Mouse (Mus musculus): Measurements from ENCODE around the gene Helz.
"Not testable (repeated sequence)": the region's sequence is repeated elsewhere in the genome, so short reads cannot be mapped to it uniquely, and the experiment has no call there.

Helz gene

DNA sequence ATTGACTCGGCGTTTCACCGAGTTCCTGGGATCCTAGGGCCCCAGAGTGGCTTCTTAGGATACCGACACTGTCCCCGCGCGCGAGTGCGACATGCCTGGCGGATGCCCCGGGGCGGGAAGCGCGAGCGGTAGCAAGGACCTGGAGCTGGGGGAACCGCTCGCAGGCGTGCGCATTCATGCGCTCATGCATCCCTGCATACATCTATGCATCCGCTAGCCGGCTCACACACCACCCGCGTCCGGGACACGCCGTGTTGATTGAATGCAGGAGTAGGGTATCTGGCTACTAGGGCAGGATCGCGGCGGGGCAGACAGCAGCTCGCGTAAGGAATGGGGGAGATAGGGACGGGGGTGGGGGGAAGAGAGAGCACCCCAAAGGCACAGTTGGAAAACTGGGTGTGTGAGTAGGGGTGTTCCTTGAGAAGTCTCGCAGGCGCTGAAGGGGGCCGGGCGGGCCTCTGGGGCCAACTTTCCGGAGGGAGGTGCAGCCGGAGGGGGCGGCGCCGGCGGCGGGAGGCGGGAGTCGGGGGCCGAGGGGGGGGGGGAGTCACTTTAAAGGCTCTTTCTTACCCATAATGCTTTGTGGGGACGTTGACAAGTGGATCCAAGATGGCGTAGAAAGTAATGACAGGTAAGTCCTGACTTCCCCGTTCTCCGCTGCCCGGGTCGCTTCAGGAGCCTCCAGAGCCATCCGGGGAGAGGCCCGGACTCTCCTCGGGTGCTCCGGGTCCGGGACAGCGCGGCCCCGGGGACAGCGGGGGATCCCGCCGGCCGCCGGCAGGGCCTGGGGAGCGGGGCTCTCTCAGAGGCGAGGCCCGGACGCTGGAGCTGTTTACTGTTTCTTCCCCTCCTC is at the start of gene Helz:
Helz (plus strand) TSS at position 580 of the 853 bp plus-strand sequence.
- DNase-seq (ENCODE audit: low read depth), result peak; percentile 70

GRCm38 (mm10) chr11:107502801-107503200 is 44.9 kb upstream of the Helz start:
- DNase-seq (ENCODE audit: low read depth), result no peak

GRCm38 (mm10) chr11:107504364-107504763 is 43.4 kb upstream of the Helz start:
- DNase-seq (ENCODE audit: low read depth), result not testable (repeated sequence)

DNA sequence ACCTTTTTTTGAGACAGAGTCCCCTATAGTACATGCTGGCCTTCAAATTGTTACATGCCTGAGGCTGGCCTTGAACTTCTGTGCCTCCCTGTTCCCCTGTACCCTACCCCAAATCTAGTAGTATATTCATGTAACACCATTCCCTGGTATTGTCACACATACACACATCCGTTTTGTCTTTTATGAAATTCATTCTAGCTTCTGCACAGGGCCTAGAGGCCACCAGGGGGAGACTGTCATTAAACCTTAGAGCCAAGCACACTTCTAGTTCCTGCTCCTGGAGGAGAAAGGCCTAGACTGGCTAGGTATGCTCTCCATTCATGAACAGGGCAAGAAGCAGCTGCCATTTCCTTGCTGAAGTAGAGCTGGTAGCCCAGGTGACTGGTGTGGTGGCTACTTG is 41.5 kb upstream of the Helz start:
- peak; percentile 34 for DNase-seq (ENCODE audit: low read depth)

- no peak for DNase-seq (ENCODE audit: low read depth)
These were observed 37.9 kb upstream of the Helz start for GRCm38 (mm10) chr11:107509631-107510338.

- no peak for DNase-seq (ENCODE audit: low read depth)
These were observed 37.1 kb upstream of the Helz start for GRCm38 (mm10) chr11:107510362-107511269.

- DNase-seq (ENCODE audit: low read depth), result peak; percentile 66
These were observed 35.8 kb upstream of the Helz start for GRCm38 (mm10) chr11:107511954-107512353.

DNA sequence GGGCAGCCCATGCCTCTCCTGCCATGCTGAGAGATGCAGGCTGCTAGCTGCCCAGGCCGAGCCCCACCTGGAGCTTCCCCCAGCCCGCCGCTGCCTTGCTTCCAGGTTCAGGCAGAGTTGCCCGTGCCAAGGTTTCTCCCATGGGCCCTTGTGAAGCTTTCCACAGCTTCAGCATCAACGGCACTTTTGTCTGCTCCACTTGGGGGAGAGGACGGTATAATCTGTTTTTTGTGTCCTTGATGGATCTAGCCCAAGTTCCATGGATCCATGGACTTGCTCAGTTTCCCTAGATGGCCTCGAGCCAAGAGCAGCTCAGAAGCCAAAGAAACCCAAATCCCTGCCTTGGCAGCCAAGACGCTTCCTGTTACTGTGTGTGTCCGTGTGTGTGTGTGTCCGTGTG is 34.7 kb upstream of the Helz start:
- DNase-seq (ENCODE audit: low read depth), result no peak

DNA sequence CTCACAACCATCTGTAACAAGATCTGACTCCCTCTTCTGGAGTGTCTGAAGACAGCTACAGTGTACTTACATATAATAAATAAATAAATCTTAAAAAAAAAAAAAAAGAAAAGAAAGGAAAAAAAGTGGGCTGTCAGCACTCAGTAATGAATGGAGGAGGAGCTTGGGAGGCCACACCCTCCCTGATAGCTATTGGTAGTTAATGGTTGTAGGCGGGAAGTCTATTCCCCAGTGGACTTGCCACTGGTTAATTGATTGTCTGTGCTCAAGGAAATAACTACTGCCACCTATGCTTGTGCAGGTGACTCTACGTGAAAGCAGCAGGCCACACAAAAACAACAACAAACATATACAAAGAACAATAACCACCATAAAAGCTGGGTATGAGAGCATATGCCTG is 31.3 kb upstream of the Helz start:
- DNase-seq (ENCODE audit: low read depth), result no peak

DNA sequence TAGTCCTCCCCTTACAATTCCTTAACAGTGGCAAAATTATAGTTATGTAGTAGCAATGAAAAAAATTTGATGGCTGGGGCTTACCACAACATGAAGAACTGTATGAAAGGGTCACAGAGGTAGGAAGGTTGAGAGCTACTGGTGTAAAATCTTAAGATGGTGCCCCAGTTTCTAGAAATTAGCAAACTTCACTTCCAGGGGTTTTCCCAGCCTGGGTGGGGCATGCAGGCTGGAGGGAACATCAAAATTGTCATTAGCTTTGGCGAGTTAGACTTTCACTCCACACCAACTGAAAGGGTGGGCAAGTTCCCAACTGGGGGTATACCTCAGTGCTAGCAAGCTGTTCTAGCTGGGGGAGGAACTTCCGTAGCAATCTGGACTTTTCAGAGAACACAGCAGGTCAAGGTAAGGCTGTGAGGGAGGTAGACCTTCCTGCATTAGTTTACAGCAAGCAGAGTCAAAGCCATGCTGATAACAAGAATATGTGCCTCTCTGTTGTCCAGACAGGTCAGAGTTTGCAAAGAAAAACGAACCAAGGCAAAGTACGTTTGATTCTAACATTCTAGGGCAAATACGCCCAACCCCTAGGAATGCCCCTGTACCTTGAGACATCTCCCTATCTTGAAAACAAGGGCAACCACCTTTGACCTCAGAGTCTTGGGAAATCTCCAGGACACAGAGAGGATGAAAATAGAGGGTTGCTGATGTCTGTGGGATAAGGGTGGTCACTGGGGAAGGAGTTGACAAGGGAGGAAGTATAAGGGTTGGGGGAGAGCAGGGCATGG is 28.9 kb upstream of the Helz start:
- DNase-seq (ENCODE audit: low read depth), result no peak

- DNase-seq (ENCODE audit: low read depth), result no peak
These were observed 26.6 kb upstream of the Helz start for GRCm38 (mm10) chr11:107521153-107521552.

GRCm38 (mm10) chr11:107524966-107525365 is 22.8 kb upstream of the Helz start:
- DNase-seq (ENCODE audit: low read depth), result no peak

DNA sequence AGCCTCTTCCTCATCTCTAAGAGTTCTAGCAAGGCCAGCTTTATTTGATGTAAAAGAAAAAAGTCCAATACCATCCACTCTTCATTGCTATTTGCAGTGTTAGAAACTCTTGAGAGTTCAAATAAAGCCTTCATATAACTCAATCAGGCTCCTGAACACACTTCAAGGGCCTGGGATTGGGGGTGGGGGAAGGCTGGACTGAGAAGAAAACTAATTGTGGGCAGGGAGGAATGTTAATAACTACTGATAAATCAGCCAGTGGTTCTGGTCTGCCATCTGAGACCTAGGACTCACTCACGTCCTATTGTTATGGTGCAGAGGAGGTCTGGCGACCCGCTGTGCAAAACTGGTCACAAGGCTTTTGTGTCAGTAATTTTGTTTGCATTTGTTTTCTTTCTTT is 20.1 kb upstream of the Helz start:
- no peak for DNase-seq (ENCODE audit: low read depth)

DNA sequence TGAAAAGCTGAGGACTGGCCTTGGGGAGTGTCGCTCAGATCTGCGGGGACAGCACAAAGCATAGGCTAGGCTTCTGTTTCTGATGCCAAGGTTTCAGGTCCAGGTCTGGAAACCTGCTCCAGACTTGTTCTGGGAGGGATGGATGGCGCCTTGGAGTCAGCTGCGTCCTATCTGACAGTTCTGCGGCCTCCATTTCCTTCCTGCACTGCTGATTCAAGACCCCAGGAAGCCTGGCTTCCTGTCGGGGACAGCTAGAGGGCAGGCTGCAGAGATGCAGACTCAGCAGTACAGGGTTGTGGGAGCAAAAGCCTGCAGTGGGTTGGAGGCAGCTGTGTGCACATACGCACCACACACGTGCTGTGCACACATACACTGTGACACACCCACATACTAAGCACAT is 18.4 kb upstream of the Helz start:
- DNase-seq (ENCODE audit: low read depth), result no peak

DNA sequence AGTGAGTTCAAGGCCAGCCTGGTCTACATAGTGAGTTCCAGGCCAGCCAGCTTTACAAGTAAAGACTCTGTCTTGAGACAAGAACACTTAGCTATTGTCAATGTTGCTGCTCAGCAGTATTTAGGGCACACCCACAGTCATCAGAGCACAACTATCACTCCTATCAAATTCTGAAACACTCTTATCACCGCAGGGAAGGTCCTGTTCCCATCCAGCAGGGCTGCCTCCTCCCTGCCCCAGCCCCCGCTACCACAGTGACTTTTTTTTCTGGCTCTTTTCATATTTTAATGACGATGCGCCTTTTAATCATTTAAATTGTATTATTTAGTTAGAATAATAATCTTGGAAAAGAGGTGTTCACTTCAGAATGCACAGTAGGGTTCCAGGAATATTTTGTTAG is 16.3 kb upstream of the Helz start:
- DNase-seq (ENCODE audit: low read depth), result no peak

GRCm38 (mm10) chr11:107532271-107532670 is 15.5 kb upstream of the Helz start:
- DNase-seq (ENCODE audit: low read depth), result no peak

DNA sequence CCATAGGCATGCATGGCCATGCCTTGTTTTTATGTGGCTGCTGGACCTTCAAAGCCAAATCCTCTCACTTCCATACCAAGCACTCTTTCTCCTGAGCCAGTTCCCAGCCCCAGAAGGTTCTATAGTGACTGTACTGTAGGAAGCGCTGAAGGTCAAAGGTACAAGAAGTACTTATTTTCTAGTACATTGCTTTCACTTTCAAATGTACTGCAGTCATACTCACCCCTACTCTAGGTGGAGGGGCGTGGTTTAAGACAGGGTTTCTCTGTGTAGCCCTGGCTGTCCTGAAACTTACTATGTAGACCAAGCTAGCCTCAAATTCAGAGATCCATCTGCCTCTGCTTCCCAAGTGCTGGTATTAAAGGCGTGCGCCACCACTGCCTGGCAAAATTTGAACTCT is 8.7 kb upstream of the Helz start:
- no peak for DNase-seq (ENCODE audit: low read depth)

GRCm38 (mm10) chr11:107540339-107540738 is 7.4 kb upstream of the Helz start:
- DNase-seq (ENCODE audit: low read depth), result no peak

GRCm38 (mm10) chr11:107545747-107546476 is 1.8 kb upstream of the Helz start:
- DNase-seq (ENCODE audit: low read depth), result no peak

DNA sequence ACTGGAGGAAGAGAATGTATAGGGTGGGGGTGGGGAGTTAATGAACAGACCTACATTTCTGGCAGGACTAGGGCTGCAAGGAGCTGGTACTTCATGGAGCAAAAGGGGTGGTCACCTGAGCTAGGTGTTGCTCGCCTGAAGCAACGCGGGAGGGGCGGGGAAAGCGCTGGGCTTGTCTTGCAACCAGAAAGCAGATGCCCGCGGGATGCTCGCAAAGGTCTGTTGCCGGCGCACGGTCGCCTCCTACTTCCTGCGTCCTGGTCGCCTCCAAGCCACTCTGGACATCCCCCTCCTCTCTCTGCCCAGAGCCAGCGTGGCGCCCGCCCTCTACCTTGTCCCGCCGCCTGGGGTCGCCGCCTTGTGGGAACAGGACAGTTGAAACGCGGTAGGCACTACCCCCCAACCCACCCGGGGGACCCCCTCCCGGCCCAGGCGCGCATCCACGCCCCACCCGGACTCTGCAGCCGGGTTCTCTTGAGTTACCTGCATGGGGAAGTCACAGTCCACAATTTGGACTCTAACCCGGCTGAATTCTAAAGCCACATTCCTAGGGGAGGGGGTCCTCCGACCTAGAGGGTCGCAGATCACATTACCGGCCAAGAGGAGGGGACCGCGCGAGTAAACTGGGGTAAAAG is 946 bp upstream of the Helz start:
- no peak for DNase-seq (ENCODE audit: low read depth)

Data from c-Kit-positive CD71-positive TER-119-negative erythroid progenitor cells, embryonic 14.5 days (primary cell).